Mouse (Mus musculus) urinary bladder, postnatal 25 days (tissue): ENCODE data around the gene Trp73.

Experiments used
- DNase-seq: peaks from one replicate; pipeline ENCODE4 v3.0.0; 2022; ENCODE audit warnings: low spot score

The Trp73 gene

GRCm38 (mm10) chr4:154028646-154029045, 111.4 kb downstream of the Trp73 start:
- no peak for DNase-seq

- DNase-seq, result no peak
These were observed 111.9 kb downstream of the Trp73 start for GRCm38 (mm10) chr4:154028066-154028465.

GRCm38 (mm10) chr4:154026441-154026761, 113.6 kb downstream of the Trp73 start:
- no peak for DNase-seq

GRCm38 (mm10) chr4:154025641-154026440, 114.2 kb downstream of the Trp73 start, which contains the start of gene Smim1:
Smim1 (minus strand) TSS chr4:154026230.
- DNase-seq, result peak; percentile 60

GRCm38 (mm10) chr4:154024729-154025521, 115.1 kb downstream of the Trp73 start:
- DNase-seq, result no peak

- no peak for DNase-seq
These were observed 116.0 kb downstream of the Trp73 start for GRCm38 (mm10) chr4:154023754-154024601.

GRCm38 (mm10) chr4:154022844-154023243, 117.2 kb downstream of the Trp73 start:
- DNase-seq, result no peak

GRCm38 (mm10) chr4:154022407-154022806, 117.6 kb downstream of the Trp73 start:
- DNase-seq, result no peak

GRCm38 (mm10) chr4:154021432-154021831, 118.6 kb downstream of the Trp73 start:
- no peak for DNase-seq

GRCm38 (mm10) chr4:154019571-154019970, 120.4 kb downstream of the Trp73 start:
- DNase-seq, result peak; percentile 50

GRCm38 (mm10) chr4:154015476-154015875, 124.5 kb downstream of the Trp73 start:
- no peak for DNase-seq

GRCm38 (mm10) chr4:154012132-154012882, 127.7 kb downstream of the Trp73 start:
- DNase-seq, result no peak

GRCm38 (mm10) chr4:154011646-154012089, 128.3 kb downstream of the Trp73 start, which contains the start of gene Lrrc47:
Lrrc47 (plus strand) TSS chr4:154011731.
- peak; percentile 72 for DNase-seq

GRCm38 (mm10) chr4:154010907-154011645, 128.9 kb downstream of the Trp73 start:
- DNase-seq, result no peak

GRCm38 (mm10) chr4:154007759-154008158, 132.2 kb downstream of the Trp73 start:
- DNase-seq, result no peak

- no peak for DNase-seq
These were observed 133.7 kb downstream of the Trp73 start for GRCm38 (mm10) chr4:154006264-154006663.
